Mouse (Mus musculus) layer of hippocampus, postnatal 36 days (tissue): Measurements from ENCODE around the gene Pgls. TPM values are rescaled to one million over a fixed set of nuclear protein-coding genes. Genes with fewer than 3 reads are reported as not detected.

Source experiments
- DNase-seq, 2 experiments: peaks; one replicate each; pipeline ENCODE4 v3.0.0; 2022
- total RNA-seq, 2 experiments: library from RNA; stranded (reverse); gene quantifications; 2 replicates each; pipeline ENCODE4 v1.2.3; 2021

The Pgls gene
- total RNA-seq, 2 experiments from 2014 or later: 31.0 to 35.8 TPM

GRCm38 (mm10) chr8:71598841-71599240 is 6.9 kb downstream of the Pgls start:
- no peak for DNase-seq

- no peak for DNase-seq
Observed at GRCm38 (mm10) chr8:71601939-71602665, 10.1 kb downstream of the Pgls start.

GRCm38 (mm10) chr8:71602666-71603334 is 10.8 kb downstream of the Pgls start:
- DNase-seq: peak; percentile 45 to 50

GRCm38 (mm10) chr8:71604021-71604420 is 12.0 kb downstream of the Pgls start:
- no peak for DNase-seq

GRCm38 (mm10) chr8:71610822-71611651 is 19.1 kb downstream of the Pgls start, which contains the start of gene Colgalt1:
Gene Colgalt1 (plus strand): TSS chr8:71610998.
- peak; percentile 97 for DNase-seq

GRCm38 (mm10) chr8:71612141-71612540 is 20.2 kb downstream of the Pgls start:
- no peak for DNase-seq

- no peak for DNase-seq
Observed at GRCm38 (mm10) chr8:71613418-71613817, 21.4 kb downstream of the Pgls start.

- no peak for DNase-seq
Observed at GRCm38 (mm10) chr8:71619786-71620185, 27.8 kb downstream of the Pgls start.

- DNase-seq: no peak
Observed at GRCm38 (mm10) chr8:71625088-71625487, 33.1 kb downstream of the Pgls start.

- no peak for DNase-seq
Observed at GRCm38 (mm10) chr8:71626753-71627152, 34.8 kb downstream of the Pgls start.

- DNase-seq: no peak
Observed at GRCm38 (mm10) chr8:71627265-71628099, 35.5 kb downstream of the Pgls start.

- DNase-seq: no peak
Observed at GRCm38 (mm10) chr8:71628396-71629095, 36.6 kb downstream of the Pgls start.

GRCm38 (mm10) chr8:71629096-71629697 is 37.2 kb downstream of the Pgls start:
- DNase-seq: peak; percentile 88

- peak in 1 of 2 experiments; percentile 34 for DNase-seq
Observed at GRCm38 (mm10) chr8:71629781-71630212, 37.8 kb downstream of the Pgls start.

- DNase-seq: no peak
Observed at GRCm38 (mm10) chr8:71630761-71631160, 38.8 kb downstream of the Pgls start.

GRCm38 (mm10) chr8:71631897-71632296 is 39.9 kb downstream of the Pgls start:
- no peak for DNase-seq

GRCm38 (mm10) chr8:71633164-71633563 is 41.2 kb downstream of the Pgls start:
- DNase-seq: no peak

- DNase-seq: no peak
Observed at GRCm38 (mm10) chr8:71633981-71634667, 42.1 kb downstream of the Pgls start.

GRCm38 (mm10) chr8:71637149-71638095 is 45.4 kb downstream of the Pgls start:
- DNase-seq: no peak
